Mouse (Mus musculus) E14TG2a.4 (cell line): ENCODE measurements around the gene Pkm.

Source experiments
- CTCF ChIP-seq: conservative IDR thresholded peaks from 2 replicates; pipeline ENCODE4 v1.5.1; 2014; ENCODE audit warnings: low read length
- NANOG ChIP-seq: IDR thresholded peaks from 2 replicates; pipeline ENCODE4 v1.6.1; 2014; ENCODE audit warnings: borderline replicate concordance, low read length, mixed read lengths
- POU5F1 ChIP-seq: IDR thresholded peaks from 2 replicates; pipeline ENCODE4 v1.6.1; 2014; ENCODE audit warnings: low read length, borderline replicate concordance

DNA sequence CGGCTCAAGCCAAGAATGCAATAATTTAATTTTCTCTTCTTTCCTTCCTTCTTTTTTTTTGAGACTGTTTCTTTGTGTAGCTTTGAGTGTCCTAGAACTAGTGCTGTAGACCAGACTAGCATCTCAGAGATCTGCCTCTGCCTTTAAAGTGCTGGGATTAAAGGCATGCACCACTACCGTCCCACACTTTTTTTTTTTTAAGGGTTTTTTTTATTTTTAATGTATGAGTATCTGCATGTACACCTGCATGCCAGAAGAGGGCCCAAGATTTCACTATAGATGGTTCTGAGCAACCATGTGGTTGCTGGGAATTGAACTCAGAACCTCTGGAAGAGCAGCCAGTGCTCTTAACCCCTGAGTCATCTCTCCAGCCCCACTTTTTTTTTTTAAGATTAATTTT is 40.4 kb upstream of the Pkm start:
- no peak for TF ChIP-seq CTCF
- TF ChIP-seq POU5F1, result no peak
- TF ChIP-seq NANOG, result no peak
